Mouse (Mus musculus): ENCODE data around the gene Grpel1.
A peak's percentile ranks its signal among the peaks of the same experiment; 100 is the strongest.

Grpel1 gene

DNA sequence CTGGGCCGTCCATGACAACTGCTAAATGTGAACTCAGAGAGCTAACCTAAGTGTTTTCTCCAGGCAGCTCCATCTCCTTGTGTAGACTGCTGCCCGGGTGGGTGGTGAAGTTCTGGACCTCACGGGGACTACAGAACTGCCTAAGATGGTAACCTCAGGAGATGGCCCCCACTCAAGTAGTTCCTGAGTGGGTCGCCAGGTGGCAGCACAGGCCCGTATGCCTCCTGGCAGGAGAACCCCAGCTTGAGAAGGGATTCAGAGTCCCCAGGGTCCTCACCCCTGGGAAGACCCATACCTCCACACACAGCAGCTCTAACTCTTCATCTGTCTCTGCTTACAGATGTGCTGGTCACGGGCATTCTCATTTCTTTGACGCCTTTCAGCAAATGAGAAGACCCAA is 2.0 kb upstream of the Grpel1 start:
- peak; percentile 81 to 94 for DNase-seq

DNA sequence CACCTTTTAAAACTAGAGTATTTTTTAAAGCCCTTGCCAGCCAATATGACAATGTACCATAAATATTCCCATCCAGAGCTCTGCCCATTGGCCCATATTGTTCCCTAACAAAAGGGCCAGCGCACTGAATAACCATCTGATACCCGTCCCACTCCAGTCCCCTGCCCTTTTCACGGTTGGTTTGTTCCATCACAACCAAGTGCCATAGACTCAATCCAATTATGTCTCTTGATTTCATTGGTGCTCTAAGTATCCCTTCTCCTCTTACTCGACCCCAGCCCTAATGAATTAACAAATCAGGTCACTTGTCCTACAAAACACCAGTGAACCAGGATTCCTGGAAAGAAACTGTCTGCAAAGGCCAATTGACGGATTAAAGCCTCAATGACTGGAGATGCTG is 1.4 kb upstream of the Grpel1 start:
- no peak for DNase-seq

DNA sequence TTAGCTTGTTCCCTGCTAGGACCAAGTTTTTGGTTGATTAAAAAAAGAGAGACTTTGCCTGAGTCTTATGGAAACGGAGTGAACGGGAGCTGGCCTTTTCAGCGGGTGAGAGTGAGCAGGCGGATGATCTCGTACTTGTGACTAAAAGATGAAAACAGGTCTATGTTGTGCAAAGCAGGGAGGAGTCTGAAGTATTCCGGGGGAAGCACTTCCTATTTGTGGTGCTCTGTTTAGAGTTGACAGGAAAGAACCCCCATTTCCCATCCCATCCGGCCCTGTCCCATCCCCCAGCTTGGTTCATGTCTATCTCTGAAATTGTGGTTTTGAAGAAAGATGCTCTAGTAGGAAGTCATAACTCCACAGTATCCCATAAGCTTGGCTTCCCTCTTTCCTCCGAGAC is 1.1 kb downstream of the Grpel1 start:
- DNase-seq, result no peak

DNA sequence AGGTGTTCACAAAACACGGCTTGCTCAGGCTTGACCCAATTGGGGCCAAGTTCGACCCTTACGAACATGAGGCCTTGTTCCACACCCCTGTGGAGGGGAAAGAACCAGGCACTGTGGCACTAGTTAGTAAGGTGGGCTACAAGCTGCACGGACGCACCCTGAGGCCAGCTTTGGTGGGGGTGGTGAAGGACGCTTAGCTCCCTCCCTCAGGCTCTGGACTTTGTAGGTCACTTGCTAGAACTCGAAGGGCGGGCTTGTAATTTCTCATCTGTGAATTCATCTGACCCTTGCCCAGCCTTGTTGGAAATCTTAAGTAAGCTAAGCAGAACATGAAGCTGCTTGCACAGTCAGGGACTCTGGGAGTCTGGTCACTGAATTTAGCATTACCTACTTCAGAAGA is 6.4 kb downstream of the Grpel1 start:
- peak; percentile 65 to 83 for DNase-seq

DNA sequence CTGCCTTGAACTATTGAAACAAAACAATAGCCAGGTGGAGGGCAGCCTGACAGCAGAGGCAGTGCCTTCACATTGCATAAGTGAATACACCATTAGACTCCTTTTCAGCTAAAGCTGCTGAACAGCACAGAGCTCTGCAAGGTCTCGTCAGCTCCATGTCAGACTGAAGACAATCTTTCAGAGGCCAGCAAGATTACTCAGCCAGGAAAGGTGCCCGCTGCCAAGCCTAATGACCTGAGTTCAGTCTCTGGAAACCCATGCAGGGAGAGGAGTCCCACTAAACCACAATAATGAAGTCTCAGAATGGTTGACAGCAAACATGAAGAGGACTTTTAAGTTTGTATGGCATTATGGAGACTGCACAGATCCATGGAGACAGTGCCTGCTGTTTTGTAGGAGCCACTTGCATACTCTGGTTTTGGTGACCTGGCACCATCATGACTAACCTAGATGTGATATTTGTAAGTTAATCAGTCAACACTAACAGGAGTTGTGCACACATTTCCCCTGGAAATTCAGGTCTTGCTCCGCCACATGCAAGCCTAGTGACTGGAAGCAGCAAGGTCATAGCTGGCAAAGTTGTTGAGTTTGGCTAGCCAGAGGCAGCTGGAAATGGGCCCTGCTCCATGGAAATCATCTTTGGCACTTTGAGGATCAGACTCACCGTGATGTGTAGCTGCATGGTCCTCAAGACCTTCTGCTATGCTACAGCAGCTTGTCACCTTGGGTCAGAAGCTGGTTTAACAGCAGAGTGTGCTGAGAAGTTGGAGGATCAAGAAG is 8.3 kb downstream of the Grpel1 start:
- peak in 1 of 2 experiments; percentile 53 for DNase-seq

DNA sequence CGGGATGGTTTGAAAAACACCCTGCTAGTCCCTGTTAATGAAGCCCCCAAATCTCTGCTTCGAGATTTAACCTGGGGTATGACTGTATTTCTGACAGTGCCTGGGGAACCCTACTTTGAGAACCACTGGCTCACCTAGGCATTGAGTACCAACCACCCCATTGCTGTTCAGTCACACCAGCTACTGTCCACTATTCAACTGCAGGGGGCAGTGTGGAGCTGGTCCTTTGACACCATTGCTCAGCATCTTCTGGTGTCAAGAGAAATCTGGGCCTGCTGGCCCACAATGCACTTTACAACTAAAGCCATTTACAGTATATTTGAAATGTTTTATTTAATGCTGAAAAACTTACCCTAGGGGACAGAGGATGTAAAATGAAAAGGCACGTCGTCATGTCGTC is 9.5 kb downstream of the Grpel1 start:
- DNase-seq, result peak; percentile 78 to 87

DNA sequence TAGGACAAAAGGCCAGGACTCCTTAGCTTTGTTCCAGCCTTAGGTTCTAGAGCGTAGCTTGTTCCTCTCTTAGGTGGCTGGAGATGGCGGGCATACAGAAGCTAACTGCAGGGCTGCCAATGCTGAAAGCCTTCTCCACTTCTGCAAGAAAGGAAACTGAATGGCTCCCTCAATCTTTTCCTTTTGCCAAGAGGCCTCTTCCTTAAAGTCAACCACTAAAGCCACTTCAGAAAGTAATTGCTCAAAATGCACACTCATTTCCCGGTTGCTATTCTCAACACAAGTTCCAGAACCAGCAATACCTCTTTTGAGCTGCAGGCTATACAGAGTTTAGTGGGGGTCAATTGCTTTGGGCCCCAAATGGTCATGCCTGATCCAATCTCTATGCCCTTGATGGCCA is 12.7 kb downstream of the Grpel1 start:
- no peak for DNase-seq

DNA sequence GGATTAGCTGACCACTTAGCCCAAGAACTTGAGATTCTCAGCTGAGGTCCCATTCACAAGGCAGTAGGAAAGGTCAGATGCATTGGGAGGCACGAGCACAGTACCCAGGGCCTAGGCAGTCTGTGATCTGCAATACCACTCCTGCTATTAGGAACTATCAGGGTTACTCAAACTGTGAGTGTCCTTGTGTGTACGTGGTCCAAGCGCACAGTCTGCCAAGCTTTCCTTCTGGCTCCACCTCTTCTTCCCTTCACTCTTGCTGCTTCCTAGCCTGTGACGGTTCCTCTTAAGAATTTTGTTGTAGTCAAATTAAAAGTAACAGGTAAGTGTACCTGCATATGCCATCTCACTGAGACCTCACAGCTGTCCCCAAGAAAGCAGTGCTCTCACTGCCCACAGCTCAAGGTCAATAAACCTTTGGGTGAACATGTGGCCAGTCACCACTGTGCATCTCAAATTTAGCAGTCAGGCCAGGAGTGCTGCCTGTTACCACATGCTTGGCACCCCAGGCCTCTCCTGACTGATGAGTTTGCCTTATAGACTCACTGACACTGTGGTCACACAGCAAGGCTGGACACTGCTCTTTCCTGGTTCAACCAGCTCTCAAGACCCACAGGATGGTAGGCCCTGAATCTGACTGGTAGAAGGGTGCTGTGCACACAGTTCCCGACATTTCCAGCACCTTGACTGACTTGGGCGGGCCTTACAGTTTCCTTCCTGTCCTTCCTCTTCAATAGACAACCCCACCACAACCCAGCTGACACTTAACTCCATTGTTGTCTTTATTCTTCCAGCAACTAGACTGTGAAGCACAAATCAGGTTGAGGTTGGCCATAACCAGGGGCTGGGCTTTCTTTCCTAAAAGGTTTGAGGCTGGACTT is 14.0 kb downstream of the Grpel1 start:
- no peak for DNase-seq

DNA sequence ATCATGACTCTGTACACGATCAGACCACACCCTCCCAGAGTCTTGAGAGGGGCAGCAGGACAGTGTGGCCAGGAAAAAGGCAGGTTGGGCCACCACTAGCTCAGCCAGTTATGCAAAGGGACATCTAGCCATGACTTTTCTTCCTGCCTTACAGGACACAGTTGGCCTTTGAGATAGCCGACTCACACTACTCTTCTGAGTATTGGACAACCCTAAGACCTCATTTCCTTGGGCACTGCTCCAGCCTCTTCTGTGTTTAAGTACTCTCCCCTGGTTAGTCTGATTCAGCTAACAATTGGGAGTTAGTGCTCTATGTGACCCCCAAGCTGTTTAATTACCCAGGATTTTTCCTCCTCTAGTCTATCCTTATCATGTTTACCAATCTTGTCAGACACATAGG is 14.9 kb downstream of the Grpel1 start:
- DNase-seq, result no peak

DNA sequence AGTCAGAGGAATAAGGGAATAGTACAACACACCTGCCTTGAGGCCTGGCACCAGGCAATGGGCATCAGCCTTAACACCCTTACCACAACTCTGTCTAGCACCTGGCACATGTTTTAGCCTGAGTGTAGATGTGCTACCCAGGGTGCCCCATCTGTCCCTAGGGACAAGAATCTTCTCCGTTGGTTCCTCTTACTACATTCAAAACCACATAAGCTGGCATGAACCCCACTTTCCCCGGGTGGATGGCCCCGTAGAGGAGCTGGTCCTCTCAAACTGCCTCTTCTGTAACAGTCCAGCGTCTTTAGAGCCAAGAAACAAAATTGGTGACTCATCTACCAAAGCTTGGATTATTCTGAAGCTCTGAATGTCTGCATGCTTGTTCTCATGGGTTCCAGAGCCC is 15.6 kb downstream of the Grpel1 start:
- no peak for DNase-seq

DNA sequence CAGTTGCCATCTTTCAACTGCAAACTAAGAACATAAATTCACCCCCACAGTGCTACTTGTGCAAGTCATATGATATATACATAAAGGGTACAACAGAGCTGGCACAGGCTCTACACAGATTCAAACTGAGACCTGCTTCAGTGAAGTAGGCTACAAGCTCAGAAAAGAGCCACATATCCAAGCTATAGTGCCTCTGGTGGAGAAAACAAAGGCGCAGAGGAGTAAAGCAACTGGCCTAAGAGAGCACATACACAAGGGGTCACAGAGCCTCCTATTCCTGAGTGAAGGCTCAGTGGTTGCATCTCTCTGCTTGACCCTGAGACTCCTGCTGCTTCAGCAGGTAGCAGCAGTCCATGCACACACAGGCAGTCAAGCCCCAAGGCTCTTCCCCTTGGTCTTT is 16.3 kb downstream of the Grpel1 start:
- DNase-seq, result no peak

DNA sequence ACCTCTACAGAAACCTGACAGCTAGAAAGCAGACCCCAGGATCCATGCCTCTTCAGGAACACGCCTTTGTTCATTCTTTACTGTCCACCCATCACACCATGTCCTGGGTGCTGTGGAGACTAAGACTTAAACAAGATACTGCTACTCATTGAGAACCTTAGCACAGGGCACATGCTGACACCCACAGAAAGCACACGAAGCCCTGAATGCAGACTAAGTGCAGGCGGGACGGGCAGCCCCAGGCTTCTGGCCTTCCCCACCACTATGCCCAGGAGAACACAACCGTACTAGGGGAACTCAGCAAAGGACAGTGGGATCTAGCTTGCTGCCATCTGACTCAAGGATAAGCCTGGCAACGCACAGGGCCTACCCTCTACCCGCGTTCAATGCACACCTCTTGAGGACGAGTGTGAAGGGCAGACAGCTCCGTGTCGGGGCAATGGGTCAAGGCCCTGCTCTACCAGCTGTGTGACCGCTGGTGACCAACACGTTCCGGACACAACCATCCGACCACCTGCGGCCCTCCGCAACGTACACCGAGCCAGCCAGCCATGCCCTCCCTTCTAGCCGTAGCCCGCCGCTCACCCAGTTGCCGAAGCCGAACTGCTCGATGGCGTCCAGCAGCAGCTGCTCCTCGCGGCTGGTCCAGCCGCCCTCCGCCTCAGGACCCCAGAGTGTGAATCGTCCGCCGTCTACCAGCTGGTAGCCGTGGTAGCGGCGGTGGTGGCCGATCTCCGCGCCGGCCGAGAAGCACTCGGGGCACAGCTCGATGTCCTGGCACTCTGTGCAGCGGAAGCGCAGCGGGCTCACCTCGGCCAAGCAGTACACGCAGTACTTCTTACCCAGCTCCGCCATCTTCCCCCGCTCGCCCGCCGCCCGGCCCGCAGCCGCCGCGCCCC is 18.7 kb downstream of the Grpel1 start:
- DNase-seq, result peak in 1 of 2 experiments; percentile 44

DNA sequence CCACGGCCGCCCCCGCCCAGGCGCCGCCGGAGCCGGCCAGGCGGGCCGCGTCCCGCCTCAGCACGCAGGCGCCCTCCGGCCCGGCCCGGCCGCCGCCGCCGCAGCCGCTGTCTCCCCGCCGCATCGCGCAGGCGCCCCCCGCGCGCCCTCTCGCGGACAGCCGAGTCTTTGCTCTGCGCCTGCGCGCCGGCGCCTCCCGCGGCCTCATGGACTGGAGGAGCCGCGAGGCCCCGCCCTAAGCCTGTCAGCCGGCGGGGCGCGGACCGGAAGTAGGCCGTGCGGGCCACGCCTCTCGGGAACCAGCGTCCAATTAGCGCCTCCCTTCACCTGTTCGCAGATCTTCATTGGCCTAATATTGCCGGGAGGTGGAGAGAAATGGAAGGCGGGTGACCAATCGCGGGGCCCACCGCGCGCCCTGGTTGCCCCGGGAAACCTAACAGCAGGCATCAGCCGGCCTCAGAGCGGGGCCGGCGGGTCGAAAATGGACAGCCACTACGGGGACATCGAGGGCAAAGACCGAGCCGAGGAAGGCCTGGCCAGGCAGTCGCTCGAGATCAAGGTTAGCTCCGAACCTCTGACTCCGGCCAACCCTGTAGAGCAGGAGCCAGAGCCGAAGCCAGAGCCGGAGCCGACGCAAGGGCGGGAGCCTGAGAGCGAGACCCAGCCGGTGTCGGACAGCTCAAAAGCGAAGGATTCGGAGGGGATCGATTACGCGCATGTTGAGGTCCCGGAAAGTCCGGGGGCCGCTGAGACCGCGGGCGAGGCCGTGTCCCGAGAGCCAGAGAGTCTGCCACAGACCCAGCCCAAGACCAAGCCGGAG is 19.6 kb downstream of the Grpel1 start, which contains the start of the genes Tada2b and Ccdc96:
TSS of gene Tada2b (minus strand) at position 115 of the 820 bp plus-strand sequence.
TSS of gene Ccdc96 (plus strand) at position 418 of the 820 bp plus-strand sequence.
- DNase-seq, result peak; percentile 98 to 99

DNA sequence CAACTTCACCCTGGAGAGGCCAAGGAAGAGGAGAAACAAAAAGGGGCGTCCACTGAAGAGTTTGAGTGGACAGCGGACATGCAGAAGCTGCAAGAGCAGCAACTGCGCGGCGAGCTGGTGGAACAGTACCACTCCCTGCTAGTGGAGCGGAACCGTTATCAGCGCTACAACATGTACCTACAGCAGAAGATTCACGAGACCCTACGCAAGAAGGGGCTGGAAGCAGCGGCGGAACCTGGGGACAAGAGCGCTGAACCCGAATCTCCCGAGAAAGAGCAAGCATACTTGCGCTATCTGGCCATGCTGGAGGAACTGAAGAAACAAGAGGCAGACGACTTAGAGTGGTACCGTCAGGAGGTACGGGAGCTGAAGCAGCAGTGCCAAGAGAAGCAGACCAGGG is 20.5 kb downstream of the Grpel1 start:
- DNase-seq, result no peak

DNA sequence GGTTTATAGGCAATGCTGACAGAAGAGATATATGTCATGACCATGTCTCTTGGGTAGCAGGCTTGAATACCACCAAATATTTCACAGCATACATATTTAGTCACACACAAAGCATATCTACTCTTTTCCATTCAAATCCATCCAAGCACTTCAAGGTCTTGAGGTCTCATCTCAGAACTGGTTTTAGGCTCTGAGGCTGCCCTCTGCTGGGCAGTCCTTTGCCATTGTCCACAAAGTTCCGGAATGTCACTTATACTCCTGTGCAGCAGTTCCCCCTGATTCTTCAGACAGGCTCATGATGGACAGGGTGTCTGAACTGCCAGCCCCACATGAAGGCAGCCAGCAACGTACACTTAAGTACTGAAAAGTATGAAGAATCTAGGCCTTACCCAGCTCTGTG is 24.4 kb downstream of the Grpel1 start:
- peak; percentile 50 to 81 for DNase-seq

DNA sequence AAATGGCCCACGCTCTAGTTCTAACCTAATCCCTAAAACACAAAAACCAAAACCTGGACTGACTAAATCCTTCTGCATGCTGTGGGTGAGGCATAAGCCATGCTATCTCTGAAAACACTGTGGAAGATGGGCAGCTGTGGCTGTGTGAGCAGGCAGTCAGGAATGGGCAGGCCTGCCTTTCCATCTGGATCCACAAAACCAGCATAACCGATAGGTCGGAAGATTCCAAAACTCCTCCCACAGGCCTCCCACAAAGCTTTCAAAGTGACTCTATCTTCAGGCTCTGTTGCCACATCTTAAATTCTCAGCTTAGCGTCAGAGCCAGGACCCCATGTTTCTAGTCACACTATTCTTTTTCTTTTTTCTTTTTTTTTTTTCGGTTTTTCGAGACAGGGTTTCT is 29.1 kb downstream of the Grpel1 start:
- no peak for DNase-seq

DNA sequence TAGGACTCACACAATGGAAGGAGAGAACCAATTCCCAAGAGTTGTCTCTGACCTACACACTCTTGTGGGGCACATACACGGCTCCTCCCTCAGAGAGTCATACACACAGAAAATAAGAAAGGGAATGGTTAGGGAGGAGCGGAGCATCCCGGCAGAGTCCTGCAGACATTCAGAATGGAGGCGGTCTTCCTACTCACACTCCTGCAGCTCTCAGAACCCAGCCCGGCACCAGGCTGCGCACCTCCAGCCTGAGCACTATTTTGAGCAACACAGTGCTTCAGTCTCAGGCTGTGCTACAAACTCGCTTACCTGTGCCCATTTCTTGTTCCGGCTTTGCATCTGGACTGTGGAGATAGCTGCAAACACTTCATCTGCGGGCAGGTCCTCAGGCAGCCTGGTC is 29.9 kb downstream of the Grpel1 start:
- no peak for DNase-seq

DNA sequence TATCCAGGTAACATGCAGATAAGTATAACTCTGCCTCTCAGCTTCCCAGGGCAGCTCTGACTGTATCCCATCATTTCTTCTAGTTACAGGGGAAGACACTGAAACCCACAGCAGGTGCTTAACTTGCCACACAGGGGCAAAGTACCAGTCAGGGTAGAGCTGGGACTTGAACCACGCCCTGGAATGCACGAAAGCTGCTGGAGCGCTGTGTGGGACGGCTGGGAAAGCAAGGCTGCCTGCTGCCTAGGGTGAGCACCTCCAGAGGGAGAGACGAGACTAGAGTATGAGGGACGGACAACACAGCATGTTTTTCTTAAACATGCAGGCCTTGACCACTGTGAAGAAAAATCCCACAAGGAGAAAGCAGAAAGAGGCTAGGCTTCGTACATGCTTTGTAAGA is 40.4 kb downstream of the Grpel1 start:
- DNase-seq, result no peak

DNA sequence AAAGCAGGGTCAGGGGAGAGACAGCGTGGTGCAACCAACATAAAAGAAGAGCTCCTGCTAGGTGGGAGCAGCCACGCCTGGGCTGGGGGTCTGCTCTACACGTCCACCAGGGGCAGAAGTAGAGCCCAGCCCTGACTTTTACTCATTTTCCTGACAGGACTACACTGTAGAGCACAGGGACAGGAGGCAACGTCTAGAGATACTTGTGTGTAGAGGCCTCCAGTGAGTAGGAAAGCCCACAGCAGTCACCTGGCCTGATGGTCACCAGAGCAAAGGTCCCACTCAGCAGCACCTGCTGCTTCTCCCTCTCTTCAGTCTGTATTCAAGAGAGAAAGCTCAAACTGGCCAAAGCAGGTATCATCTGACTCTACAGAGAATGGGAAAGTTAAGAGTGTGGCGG is 40.8 kb downstream of the Grpel1 start:
- no peak for DNase-seq

DNA sequence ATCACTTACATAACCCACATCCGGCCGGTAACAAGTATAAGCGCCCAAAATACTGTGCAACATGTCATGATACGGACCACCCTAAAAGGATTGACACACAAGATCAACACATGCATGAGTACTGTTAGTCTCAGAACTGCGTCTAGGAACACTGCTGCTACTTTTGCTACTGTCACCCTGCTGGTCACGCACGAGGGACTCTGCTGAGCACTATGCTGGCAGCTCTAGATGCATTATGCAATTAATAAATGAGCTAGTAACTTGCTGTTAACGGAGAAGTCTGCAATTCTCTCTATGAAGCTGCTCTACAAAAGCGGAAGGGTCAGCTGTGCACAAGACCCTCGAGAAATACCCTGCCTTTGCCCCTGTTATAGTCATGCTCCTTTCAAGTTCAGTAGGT is 43.6 kb downstream of the Grpel1 start:
- DNase-seq, result peak; percentile 37 to 55

DNA sequence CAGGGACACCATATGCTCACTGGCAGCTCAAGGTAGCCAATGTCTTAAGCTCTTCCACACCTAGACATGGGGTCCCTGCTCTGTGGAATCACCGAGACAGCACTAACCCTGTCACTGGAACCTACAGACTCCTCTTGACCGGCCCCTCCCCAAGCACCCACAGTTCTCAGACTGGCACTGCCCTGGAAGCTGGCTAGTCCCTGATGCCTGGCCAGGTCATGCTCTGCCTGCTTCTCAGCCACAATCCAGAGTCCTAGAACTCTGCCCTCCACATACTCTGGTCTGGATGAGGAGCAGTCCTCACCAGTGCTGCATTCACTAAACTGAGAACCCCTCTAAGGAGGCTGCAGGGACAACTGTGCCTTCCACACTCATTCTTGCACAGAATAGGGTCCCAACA is 46.2 kb downstream of the Grpel1 start:
- peak; percentile 42 to 60 for DNase-seq

DNA sequence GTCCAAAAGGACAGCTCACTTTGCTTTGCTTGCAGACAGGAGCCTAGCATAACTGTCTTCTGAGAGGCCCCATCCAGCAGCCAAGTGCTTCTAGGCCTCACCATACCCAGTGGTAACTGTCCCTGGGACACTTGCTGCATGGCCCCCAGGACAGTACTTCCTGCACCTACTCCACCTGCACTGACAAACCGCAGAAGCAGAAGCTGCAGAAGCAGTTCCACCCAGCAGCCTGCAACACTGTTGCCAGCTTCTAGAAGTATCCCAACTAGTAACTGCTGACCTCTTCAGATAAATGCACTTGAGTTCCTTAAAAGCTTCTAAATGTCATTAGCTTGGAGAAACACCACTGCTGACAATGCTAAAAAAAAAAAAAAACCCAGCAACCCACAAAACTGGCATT is 50.3 kb downstream of the Grpel1 start:
- DNase-seq, result no peak
